Mouse (Mus musculus) brain, embryonic 14.5 days (tissue): Measurements from ENCODE around the gene Arhgef3.

ENCODE experiments used
- CTCF ChIP-seq: fragments of 200-500 bp; IDR thresholded peaks from 2 replicates; pipeline ENCODE4 v1.5.1; 2012; ENCODE audit warnings: inconsistent platforms, mild to moderate bottlenecking, moderate library complexity, borderline replicate concordance; ENCODE audit not compliant: insufficient read depth, insufficient read length; ENCODE audit errors: extremely low read depth
- POLR2A ChIP-seq: fragments of 200-500 bp; IDR thresholded peaks from 2 replicates; pipeline ENCODE4 v1.6.1; 2012; ENCODE audit warnings: mild to moderate bottlenecking, inconsistent platforms, borderline replicate concordance; ENCODE audit not compliant: poor library complexity, insufficient read depth, insufficient read length, severe bottlenecking; ENCODE audit errors: extremely low read depth

- no peak for TF ChIP-seq CTCF
- TF ChIP-seq POLR2A = no peak
Observed at GRCm38 (mm10) chr14:27115275-27115660, 569 bp downstream of the Arhgef3 start.
